Mouse (Mus musculus) kidney, embryonic 14.5 days (tissue): Measurements from ENCODE around the gene Scnn1a. TPM values are rescaled to one million over a fixed set of nuclear protein-coding genes. Genes with fewer than 3 reads are reported as not detected.

Experiments used
- ATAC-seq: fragments of 200-750 bp; cut with Nextera tagmentation; 2 replicates; pipeline ENCODE4 v1.8.0; 2017; ENCODE audit warnings: moderate number of reproducible peaks, mild to moderate bottlenecking, moderate TSS enrichment, moderate library complexity; ENCODE audit not compliant: low FRiP score, low TSS enrichment
- H3K27ac ChIP-seq: fragments of 300-500 bp; sonication (generic); 2 replicates; pipeline ENCODE4 v1.5.1; 2014; ENCODE audit warnings: low read depth, mild to moderate bottlenecking, low read length, moderate library complexity, mixed read lengths
- H3K27me3 ChIP-seq: fragments of 300-500 bp; sonication (generic); 2 replicates; pipeline ENCODE4 v1.6.1; 2014; ENCODE audit warnings: mild to moderate bottlenecking, low read length; ENCODE audit not compliant: control insufficient read depth, insufficient read depth
- H3K36me3 ChIP-seq: fragments of 300-500 bp; sonication (generic); 2 replicates; pipeline ENCODE4 v1.6.1; 2014; ENCODE audit warnings: low read length, mixed read lengths; ENCODE audit not compliant: control insufficient read depth, insufficient read depth
- H3K4me1 ChIP-seq: fragments of 300-500 bp; sonication (generic); 2 replicates; pipeline ENCODE4 v1.6.1; 2014; ENCODE audit warnings: low read length, mixed read lengths; ENCODE audit not compliant: control insufficient read depth, insufficient read depth
- H3K4me2 ChIP-seq: fragments of 300-500 bp; sonication (generic); replicated peaks from 2 replicates; pipeline ENCODE4 v1.6.1; 2014; ENCODE audit warnings: low read depth, mild to moderate bottlenecking, low read length
- H3K4me3 ChIP-seq: fragments of 300-500 bp; sonication (generic); 2 replicates; pipeline ENCODE4 v1.5.1; 2014; ENCODE audit warnings: mild to moderate bottlenecking, low read length
- H3K9ac ChIP-seq: fragments of 300-500 bp; sonication (generic); 2 replicates; pipeline ENCODE4 v1.6.1; 2014; ENCODE audit warnings: low read depth, mild to moderate bottlenecking, low read length, moderate library complexity
- H3K9me3 ChIP-seq: fragments of 300-500 bp; sonication (generic); 2 replicates; pipeline ENCODE4 v1.6.1; 2016; ENCODE audit warnings: low read length; ENCODE audit not compliant: control insufficient read depth
- WGBS: fragments of 180-500 bp; shearing (Covaris S2); extraction: QIAGEN DNeasy Blood & Tissue Kit; methylation state at CpG from one replicate; pipeline ENCODE4 v1.1.7; 2014; 5-methylcytosine and 5-hydroxymethylcytosine counted together
- polyA plus RNA-seq: library from polyadenylated mRNA; unstranded; fragments of >200 nt; fragmentation: Nextera tagmentation; extraction: Ambion mirVana; gene quantifications from 2 replicates; pipeline ENCODE4 v1.2.1, GENCODE M21; 2014

The Scnn1a gene
- polyA plus RNA-seq, 1 experiment from 2014 or later: 3.3 TPM

DNA sequence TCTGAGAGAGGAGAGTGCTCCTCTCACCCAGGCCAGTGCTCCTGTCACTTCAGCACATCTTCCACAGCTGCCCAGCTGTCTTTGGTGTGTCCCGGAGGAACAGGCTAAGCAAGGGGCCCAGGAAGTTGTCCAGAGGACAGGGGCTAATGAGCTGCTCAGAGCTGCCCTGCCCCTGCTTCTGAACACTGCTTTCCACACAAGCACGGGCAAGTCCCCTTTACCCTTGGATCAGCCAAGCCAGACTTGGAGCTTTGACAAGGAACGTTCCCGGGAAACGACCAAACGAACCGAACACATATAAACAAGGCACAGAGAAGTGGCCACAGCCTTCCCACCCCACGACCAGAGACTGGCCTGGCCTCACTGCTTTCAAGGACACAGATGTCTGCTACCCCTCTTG, 23.6 kb downstream of the Scnn1a start:
- H3K36me3 ChIP-seq: no peaks in the 10 kb centered on the region
- 18% methylated on average over 8 of the region's 8 CpGs for WGBS
- no peaks in the 10 kb centered on the region for H3K9me3 ChIP-seq
- no peaks in the 10 kb centered on the region for H3K27me3 ChIP-seq
- H3K4me3 ChIP-seq: no peak overlapping the region
- no peak for ATAC-seq
- H3K4me2 ChIP-seq: no peak overlapping the region
- H3K27ac ChIP-seq: no peak overlapping the region
- peaks cover 20% of the 10 kb centered on the region for H3K4me1 ChIP-seq
- no peak overlapping the region for H3K9ac ChIP-seq

DNA sequence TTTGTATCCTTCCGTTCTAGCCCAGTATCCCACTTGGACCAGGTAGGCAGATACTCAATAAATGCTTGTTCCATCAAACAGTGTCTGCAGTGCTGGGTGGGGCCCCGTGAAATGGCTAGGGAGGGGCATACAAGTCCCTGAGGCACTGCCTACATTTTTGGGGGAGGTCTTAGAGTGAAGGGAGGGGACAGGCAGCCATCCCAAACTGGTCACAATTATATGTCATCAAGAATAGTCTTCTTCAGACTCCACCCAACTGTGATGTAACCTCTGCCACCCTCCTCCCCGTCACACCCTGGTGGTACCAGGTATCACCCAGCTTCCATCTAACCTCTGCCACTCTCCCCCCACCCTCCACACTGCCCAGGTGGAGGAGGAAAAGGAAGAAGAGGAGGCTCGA, 24.4 kb downstream of the Scnn1a start:
- no peaks in the 10 kb centered on the region for H3K27me3 ChIP-seq
- no peak overlapping the region for H3K27ac ChIP-seq
- no peak overlapping the region for H3K4me3 ChIP-seq
- H3K9ac ChIP-seq: no peak overlapping the region
- no peaks in the 10 kb centered on the region for H3K9me3 ChIP-seq
- ATAC-seq: no peak
- no peaks in the 10 kb centered on the region for H3K36me3 ChIP-seq
- H3K4me2 ChIP-seq: no peak overlapping the region
- H3K4me1 ChIP-seq: peaks cover 22% of the 10 kb centered on the region
- WGBS: 59% methylated on average over 4 of the region's 4 CpGs

DNA sequence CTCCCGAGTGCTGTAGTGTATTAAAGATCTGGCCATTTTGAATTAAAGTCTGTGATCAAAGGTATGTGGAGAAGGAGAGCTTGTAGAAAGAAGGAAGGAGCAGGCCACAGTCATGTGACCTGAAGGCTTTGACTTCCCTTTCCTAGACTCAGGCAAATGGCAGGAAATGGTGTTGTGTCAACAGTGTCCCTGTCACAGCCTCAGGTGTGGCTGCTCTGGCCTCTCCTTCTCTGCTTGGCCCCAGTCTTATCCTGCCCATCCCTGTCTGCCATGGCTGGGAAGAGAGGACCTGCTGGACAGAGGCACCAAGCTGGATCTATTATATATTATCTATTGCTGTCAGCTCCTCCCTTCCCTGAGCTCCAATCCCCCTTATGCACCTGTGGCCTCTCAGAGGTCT, 25.2 kb downstream of the Scnn1a start:
- whole genome bisulfite sequencing: 78% methylated on average over 1 of the region's 1 CpGs
- Histone ChIP-seq H3K27me3 (no peaks in the 10 kb centered on the region), H3K9me3 (no peaks in the 10 kb centered on the region), H3K4me1 (peaks cover 19% of the 10 kb centered on the region), H3K27ac (no peak overlapping the region), H3K36me3 (no peaks in the 10 kb centered on the region), H3K4me3 (no peak overlapping the region), H3K4me2 (no peak overlapping the region), H3K9ac (no peak overlapping the region)
- ATAC-seq: no peak

DNA sequence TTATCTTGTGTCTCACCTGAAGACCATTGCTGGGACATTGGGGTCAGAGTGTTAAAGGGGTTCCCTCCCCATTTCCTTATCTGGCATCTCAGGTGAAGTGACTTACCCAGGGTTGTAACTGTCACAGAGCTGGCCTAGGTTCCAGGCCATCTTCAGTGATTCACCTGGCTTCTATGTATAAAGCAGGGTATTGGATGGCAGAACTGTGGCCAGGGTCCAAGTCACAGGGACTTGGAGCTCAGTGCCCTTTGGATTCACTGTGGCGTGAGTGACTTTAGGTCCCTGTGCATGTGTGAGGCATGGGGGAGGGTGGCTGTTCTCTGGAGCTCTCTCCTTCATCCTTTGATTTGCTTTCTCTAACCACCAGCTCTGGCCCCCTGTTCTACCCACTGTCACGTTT, 25.6 kb downstream of the Scnn1a start:
- WGBS: 64% methylated on average over 2 of the region's 2 CpGs
- Histone ChIP-seq H3K4me2 (no peak overlapping the region), H3K9ac (no peak overlapping the region), H3K9me3 (no peaks in the 10 kb centered on the region), H3K4me1 (peaks cover 19% of the 10 kb centered on the region), H3K27ac (no peak overlapping the region), H3K27me3 (no peaks in the 10 kb centered on the region), H3K36me3 (no peaks in the 10 kb centered on the region), H3K4me3 (no peak overlapping the region)
- ATAC-seq: no peak

DNA sequence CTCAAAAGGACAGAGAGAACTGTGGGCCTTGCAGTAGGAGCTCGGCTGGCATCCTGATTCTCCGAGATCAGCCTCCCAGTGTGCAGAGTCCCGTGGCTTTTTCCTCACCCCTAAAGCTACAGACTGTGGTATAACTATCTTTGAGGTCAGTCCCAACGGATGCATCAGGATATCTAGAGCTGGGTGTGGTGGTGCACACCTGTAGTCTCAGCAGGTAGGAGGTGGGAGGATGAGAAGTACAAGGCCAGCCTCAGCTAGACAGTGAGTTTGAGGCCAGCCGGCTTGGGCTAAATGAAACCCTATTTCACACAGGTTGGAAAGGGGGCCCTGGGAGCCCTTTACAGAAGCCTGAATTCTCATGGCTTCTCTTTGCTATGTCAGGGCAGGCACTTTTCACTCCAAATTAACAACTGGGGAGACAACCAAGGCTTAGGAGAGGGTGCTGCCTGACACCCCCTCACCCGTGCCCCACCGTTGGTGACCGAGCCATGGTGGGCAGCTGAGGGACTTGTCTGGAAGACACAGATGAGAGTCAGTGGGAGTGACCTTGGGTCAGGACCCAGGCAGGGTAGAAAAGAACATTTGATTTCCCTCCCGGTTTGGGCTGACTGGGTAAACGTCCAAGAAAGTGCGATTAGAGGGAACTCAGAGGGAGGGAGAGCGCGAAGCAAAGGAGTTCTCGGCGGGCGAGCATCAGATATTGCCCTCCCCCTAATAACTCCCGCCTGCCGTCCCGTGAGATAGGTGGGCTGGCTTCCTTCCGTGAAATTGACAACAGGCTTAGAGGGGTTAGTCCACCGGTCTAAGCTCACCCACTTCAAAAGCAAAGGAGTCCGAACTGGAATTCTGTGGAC, 28.5 kb downstream of the Scnn1a start, which contains the start of gene Tnfrsf1a:
TSS of gene Tnfrsf1a (plus strand) at position 642 of the 854 bp plus-strand sequence.
- Histone ChIP-seq H3K27me3 (no peaks in the 10 kb centered on the region), H3K9ac (peak within 1 kb of the TSS; percentile 83), H3K4me2 (peak within 1 kb of the TSS; percentile 91), H3K9me3 (no peaks in the 10 kb centered on the region), H3K36me3 (no peaks in the 10 kb centered on the region; the same call in 1 of the 2 replicates), H3K4me1 (peaks cover 42% of the 10 kb centered on the region), H3K27ac (peak within 1 kb of the TSS; percentile 89), H3K4me3 (peak within 1 kb of the TSS; percentile 85)
- WGBS: 6% methylated on average over 22 of the region's 22 CpGs
- no peak for ATAC-seq

DNA sequence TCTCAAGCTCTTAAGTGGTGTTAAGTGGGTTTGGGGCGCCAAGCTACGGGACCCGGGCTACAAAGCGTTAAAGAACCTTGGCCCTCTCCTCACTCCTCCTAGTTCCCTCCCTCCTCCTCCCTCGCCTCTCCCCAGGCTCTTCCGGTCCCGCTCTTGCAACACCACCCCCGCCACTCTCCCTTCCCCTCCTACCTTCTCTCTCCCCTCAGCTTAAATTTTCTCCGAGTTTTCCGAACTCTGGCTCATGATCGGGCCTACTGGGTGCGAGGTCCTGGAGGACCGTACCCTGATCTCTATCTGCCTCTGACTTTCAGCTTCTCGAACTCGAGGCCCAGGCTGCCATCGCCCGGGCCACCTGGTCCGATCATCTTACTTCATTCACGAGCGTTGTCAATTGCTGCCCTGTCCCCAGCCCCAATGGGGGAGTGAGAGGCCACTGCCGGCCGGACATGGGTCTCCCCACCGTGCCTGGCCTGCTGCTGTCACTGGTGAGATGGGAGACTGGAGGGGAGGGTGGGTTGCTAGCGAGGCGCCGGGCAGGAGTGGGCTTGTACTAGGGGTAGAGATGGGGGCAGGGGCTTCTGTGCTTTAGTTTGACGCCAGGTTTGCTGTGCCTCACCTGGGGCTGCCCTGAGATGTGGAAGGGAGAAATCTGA, 29.2 kb downstream of the Scnn1a start:
- H3K4me1 ChIP-seq: peaks cover 45% of the 10 kb centered on the region
- H3K4me3 ChIP-seq: peak overlapping the region; percentile 85
- under 1% methylated on average over 27 of the region's 27 CpGs for WGBS
- H3K36me3 ChIP-seq: no peaks in the 10 kb centered on the region; the same call in 1 of the 2 replicates
- peak overlapping the region; percentile 91 for H3K4me2 ChIP-seq
- peak overlapping the region; percentile 83 for H3K9ac ChIP-seq
- H3K27ac ChIP-seq: peak overlapping the region; percentile 89
- no peaks in the 10 kb centered on the region for H3K27me3 ChIP-seq
- no peaks in the 10 kb centered on the region for H3K9me3 ChIP-seq
- ATAC-seq: peak; percentile 87

DNA sequence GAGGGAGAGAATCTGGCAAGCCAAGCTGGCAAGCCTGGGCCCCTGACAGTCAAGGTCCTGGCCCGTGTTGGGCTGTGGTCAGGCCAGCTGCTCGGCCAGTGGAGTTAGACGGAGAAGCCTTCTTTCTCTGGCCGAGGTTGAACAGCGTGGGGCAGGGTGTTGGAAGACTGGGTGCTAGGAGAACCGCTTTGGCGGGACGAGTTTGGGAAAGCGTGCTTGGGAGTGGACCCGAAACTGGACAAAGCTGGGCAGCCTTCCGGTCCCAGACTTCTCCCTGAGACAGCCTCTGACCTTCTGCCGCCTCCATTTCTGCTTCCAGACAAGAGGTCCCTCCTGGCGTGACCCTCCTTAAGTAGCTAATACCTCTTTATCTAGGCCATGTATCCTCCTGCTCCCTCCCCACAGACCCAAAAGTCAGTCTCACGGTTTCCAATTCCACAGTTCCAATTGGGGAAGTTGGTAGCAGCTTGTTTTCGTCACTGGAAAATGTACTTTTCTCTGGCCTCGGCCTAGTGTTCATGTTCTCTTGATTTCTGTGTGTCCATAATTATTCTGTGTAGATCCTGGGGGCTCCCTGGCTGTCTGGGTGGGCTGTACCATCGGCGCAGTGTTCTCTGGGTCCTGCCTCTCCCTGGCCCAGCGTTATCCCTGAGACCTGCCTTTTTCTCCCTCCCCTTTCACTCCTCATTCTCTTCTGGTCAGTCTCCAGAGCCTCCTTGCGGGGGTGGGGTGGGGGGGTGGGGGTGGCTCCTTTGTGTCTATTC, 30.0 kb downstream of the Scnn1a start:
- Histone ChIP-seq H3K27me3 (no peaks in the 10 kb centered on the region), H3K4me1 (peaks cover 53% of the 10 kb centered on the region), H3K9me3 (no peaks in the 10 kb centered on the region), H3K9ac (peak overlapping the region; percentile 83), H3K36me3 (no peaks in the 10 kb centered on the region; the same call in 1 of the 2 replicates), H3K27ac (peak overlapping the region; percentile 89), H3K4me2 (peak overlapping the region; percentile 91), H3K4me3 (peak overlapping the region; percentile 85)
- WGBS: 2% methylated on average over 20 of the region's 20 CpGs
- ATAC-seq: peak; percentile 0; the same call in 1 of the 2 replicates

DNA sequence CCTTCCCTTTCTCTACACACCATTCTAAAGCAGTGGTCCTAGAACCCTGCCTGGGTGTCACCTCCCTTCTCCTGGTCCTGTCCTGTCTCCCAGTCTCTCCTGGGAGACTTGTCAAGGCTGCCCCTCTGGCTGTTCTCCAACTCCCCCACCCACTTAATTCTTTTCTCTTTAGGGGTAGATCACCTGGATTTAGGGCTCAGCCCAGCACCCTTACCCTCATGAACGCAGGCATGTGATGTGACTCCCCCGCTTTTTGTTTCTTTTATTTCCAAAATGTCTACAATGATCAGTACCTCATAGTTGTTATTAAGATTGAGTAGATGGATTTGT, 30.5 kb downstream of the Scnn1a start:
- ATAC-seq: no peak
- 61% methylated on average over 2 of the region's 2 CpGs for WGBS
- no peaks in the 10 kb centered on the region for H3K27me3 ChIP-seq
- peak overlapping the region; percentile 85 for H3K4me3 ChIP-seq
- H3K4me2 ChIP-seq: peak overlapping the region; percentile 91
- H3K9me3 ChIP-seq: no peaks in the 10 kb centered on the region
- H3K9ac ChIP-seq: peak overlapping the region; percentile 83
- H3K27ac ChIP-seq: no peak overlapping the region
- no peaks in the 10 kb centered on the region; the same call in 1 of the 2 replicates for H3K36me3 ChIP-seq
- peaks cover 58% of the 10 kb centered on the region for H3K4me1 ChIP-seq
